Mouse (Mus musculus) adrenal gland, postnatal 14 days (tissue): ENCODE measurements around the gene Gnb4. TPM values are rescaled to one million over a fixed set of nuclear protein-coding genes. Genes with fewer than 3 reads are reported as not detected.

Experiments
- DNase-seq: peaks from one replicate; pipeline ENCODE4 v3.0.0; 2021; ENCODE audit warnings: mixed read lengths
- long read RNA-seq, 2 experiments: library from polyadenylated mRNA; stranded (forward); transcript quantifications; one replicate each; pipeline ENCODE4 v2.0.0; 2021
- total RNA-seq: library from RNA; stranded (reverse); gene quantifications from 2 replicates; pipeline ENCODE4 v1.2.3, GENCODE M21; 2021

Gnb4 gene
- 43.7 and 44.4 TPM in 2 replicates for total RNA-seq
- long read RNA-seq, experiment 1, full-length matches to known transcripts: 63 of 69 reads
- long read RNA-seq, experiment 1, partial matches to known transcripts: 1 of 69 reads
- long read RNA-seq, experiment 1, other reads (novel, unspliced or antisense): 5 of 69 reads
- long read RNA-seq, experiment 2, full-length matches to known transcripts: 45 of 48 reads
- long read RNA-seq, experiment 2, partial matches to known transcripts: 0 of 48 reads
- long read RNA-seq, experiment 2, other reads (novel, unspliced or antisense): 3 of 48 reads

DNA sequence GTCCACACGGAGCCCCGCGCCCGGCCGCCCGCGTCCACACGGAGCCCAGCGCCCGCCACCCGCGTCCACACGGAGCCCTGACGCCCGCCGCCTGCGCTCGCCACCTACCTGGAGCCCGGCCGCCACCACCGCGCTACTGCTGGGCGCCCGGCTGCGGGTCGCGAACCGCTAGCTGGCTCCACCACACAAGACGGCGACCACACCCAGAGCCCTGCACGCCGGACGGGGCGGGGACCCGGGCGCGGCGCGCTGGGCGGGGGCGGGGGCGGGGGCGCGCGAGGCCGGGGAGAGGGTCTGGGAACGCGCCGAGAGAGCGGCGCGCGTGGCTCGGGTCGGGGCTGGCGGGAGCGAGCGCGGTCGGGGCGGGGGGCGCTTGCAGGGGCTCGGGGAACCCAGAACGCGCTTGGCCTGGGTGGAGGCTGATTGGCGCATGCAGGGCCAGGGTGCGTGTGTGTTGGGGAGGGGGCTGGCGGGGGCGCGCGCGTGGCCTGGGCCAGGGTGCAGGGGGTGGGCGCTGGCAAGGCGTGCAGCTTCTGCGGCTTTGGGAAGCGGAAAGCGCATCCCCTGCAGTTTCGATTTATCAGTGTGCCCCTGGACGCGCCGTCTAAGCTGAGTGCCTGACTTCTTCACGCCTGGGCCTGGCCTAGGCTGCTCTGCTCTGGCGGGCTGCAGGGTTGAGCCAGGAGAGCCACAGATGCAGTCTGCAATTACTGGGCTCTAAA, at the start of gene Gnb4:
Gene Gnb4, minus strand, starts transcription at position 255 of the 722 bp plus-strand sequence.
- DNase-seq: peak; percentile 71

DNA sequence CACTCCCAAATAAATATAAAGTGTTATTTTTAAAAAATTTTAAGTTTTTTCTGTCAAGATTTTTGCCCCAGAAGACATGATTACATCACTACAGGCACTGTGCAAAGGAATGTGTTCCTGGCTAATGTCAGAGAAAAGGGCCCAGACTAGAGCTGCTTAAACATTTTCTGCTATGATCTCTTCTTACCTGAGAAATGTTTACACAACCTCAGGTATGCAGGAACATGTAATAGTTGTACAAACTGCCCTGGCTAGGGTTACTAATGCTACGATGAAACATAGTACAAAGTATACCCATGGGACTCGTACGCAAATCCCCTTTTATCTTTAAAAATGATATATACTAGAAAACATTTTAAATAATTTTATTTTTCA, 45.2 kb upstream of the Gnb4 start:
- no peak for DNase-seq

DNA sequence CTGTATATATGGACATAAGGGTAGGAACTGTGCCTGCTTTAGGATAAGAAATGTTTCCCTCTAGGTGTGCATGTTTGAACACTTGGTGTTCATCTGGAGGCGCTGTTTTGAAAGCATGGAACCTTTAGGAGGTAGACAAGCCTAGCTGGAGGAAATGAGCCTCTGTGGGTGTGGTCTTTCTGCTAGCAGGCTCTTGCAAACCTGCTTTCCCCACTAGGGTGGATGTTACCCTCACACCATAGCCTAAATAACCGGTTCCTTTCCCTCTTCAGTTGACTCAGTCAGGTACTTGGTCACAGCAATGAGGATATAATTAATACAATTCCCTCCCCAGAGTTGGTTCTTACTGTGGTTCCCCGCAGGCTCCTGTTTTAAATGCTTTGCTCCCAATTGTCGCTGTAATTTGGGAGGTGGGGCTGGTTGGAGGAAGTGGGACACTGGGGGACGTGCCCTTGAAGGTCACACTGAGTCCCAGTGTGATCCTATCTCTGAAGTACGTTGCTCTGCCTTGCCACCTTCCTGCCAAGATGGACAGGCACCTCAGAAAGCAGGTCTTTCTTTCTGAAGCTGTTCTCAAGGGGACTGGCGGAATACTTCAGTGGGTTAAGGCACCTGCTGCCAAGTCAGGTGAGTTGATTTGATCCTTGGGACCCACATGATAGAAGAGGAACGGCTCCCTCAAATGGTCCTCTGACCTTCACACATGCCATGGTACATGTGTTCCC, 44.6 kb upstream of the Gnb4 start:
- no peak for DNase-seq

GRCm38 (mm10) chr3:32660276-32660675, 43.9 kb upstream of the Gnb4 start:
- peak; percentile 45 for DNase-seq

DNA sequence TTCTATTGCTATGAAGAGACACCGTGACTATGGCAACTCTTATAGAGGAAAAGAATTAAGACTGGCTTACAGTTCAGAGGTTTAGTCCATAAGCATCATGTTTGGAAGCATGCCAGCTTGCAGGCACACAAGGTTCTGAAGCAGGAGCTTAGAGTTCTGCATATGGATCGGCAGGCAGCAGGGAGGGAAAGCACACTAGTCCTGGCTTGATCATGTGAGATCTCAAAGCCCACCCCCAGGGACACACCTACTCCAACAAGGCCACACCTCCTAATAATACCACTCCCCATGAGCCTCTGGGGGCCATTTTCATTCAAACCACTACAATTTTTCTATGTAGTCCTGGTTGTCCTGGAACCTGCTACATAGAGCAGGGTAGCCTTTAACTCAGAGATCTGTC, 43.1 kb upstream of the Gnb4 start:
- DNase-seq: no peak

- peak; percentile 48 for DNase-seq
These were observed 42.4 kb upstream of the Gnb4 start for GRCm38 (mm10) chr3:32658821-32659220.

- DNase-seq: no peak
These were observed 42.0 kb upstream of the Gnb4 start for GRCm38 (mm10) chr3:32658401-32658800.

DNA sequence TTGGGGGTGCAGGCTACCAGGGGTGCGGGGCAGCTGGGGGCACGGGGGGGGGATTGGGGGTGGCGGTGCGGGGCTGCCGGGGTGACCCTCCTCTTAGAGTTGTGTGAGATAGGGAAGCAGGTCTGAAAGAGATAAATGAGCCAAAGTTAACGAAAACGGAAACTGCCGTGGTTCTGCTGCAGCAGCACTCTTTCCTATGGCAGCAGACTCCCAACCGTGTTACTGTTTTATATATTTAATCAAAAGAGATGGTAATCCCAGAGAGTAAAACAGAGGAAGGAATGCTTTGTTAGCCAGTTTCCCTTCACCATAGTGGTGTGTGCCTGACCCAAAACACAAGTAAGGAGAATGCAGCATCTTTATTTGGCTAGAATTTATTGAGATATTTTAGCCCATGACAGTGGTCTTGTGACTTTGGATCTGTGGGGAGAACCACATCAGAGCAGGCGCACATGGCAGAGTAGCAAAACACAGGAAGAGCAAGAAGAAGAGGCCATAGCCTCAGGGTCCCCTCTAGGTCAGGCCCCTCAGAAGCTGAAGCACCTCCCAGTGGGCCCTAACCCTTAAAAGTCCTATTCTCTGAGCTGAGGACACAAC, 40.1 kb upstream of the Gnb4 start:
- DNase-seq: no peak

DNA sequence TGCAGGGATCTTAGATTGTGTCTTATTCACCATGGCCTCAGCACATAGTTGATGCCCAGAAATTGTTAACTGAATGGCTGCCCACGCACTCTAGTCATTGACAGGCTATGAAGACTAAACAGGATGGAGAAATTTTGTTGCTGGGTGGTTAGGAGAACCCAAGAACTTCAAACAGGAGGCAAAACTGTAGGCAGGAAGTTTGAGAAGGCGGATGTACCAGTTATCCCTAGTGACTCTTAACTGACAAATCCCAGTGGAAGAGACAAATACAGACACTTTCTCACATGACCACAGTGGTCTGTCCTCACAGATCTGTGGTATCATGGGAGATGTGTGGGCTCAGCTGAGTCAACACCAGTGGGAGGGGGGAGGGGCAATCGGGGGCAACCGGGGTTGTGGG, 39.6 kb upstream of the Gnb4 start:
- DNase-seq: no peak

DNA sequence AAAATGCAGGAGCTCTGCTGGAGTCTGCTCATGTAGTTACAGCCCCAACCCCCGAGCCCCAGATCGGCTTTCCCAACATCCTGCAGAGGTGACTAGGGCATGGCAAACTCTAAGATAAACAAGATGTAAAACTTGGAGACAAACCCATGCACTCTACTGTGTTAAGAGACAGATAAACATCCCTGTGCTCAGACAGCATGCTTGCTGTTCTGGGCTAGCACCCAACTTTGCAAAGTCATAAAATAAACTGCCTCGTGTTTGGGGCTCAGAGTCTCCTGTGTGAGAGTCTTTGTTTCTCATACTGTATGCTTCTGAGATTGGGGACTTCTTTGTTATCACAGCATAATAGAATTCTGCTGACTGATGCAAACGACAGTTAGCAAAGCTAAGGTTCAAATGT, 36.4 kb upstream of the Gnb4 start:
- no peak for DNase-seq

DNA sequence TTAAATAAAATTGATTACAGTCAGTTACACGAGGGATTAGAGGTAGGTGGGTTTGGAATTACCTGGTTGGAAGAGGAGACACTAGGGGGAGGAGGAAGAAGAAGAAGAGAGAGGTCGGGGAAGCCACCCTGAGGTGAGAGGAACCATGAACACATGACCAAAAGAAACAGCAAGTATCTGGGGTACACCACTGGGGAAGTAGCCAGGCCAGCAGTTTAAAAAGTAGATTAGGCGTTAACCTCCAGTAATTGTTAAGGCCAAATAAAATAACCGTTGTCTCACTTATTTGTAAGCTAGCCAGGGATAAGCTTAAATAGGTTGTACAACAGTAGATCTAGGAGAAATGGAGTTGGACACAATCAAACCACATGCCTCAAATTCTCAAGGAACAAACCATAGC, 32.9 kb upstream of the Gnb4 start:
- no peak for DNase-seq

DNA sequence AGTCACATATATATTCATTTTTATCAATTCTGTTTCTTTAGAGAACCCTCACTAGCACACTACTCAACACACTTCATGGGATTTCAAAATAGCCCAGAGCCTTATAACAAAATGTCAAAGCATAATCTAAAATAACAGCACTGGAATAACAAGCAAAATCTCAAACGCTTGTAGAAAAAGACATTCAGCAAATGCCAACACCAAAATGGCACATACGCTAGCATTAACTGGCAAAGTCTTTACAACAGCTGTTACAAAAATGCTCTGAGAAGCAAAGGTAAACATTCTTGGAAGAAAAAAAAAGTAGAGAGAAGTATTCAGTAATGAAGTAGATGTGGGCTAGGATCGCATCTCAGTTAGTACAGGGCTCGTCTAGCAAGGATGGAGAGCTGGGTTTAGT, 30.5 kb upstream of the Gnb4 start:
- no peak for DNase-seq

GRCm38 (mm10) chr3:32644751-32645150, 28.4 kb upstream of the Gnb4 start:
- no peak for DNase-seq

GRCm38 (mm10) chr3:32642116-32642515, 25.7 kb upstream of the Gnb4 start:
- DNase-seq: no peak

GRCm38 (mm10) chr3:32638240-32638639, 21.9 kb upstream of the Gnb4 start:
- DNase-seq: no peak

DNA sequence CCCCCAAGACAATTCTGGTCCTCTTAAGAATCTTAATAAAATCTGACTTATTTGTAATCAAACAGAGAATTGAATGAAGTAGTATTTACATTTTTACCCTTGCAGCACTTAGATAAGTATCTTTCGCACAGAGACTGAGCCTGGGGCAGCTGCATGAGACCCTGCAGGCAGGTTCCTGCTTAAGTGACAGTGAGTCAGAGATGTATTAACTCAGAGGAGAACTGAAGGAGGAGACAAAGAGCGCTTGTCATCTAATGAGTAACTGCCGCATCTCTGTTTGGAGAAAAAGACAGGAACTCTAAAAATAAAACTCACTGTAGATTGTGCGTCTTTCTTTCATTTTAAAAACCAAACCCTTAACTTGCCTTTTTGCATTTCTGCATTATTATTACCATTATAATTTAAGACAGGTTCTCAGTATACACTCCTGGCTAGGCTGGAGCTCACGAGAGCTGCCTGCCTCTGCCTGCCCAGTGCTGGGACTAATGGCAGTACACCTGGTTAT, 16.4 kb upstream of the Gnb4 start:
- DNase-seq: no peak

GRCm38 (mm10) chr3:32630210-32630609, 13.8 kb upstream of the Gnb4 start:
- no peak for DNase-seq

DNA sequence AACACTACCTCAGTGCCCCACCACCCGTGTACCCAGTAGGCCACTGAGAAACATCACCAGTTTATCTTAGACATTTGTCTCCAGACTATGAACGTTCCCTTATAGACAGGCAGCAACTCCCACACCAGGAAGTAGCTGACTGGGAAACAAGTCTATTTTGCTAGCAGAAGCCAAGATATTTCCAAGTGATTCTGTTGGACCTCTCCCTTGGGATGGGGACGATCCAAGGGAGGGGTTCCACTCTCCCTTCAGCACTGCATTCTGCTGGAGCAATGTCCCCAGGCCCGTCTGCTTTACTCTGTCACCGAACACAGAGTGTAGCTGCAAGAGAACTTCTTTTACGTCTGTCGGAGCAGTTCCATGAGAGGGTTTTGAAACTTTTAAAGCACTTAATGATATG, 11.8 kb upstream of the Gnb4 start:
- DNase-seq: no peak

DNA sequence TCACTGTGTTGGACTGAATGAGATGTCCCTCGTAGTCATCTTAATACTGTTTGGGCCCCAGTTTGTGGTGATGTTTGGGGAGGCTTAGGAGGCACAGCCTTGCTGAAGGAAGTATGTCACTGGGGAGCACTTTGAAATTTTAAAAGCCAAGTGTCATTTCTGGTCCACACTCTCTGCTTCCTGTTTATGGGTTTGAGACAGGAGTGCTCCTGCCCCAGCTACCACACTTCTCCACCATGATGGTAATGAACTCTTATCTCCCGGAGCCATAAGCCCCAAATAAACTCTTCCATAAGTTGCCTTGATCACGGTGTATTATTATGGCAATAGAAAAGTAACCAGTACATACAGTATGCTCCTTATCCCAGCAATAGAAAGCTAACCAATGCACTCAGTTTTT, 5.7 kb upstream of the Gnb4 start:
- DNase-seq: no peak

DNA sequence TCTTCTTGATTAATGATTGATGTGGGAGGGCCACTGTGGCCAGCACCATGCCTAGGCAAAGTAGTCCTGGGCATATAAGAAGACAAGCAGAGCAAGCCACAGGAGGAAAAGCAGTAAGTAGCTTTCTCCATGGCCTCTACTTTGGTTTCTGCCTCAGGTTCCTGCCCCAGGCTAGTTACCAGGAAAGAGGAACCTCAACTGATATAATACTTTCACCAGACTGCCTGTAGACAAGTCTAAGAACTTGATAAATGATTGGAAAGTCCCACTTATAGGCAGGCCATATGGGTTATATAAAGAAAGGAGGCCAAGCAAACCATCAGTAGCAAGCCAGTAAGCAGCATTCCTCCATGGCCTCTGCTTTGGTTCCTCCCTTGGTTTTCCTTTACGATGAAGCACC, 5.3 kb upstream of the Gnb4 start:
- DNase-seq: no peak

GRCm38 (mm10) chr3:32617053-32617642, 763 bp upstream of the Gnb4 start:
- no peak for DNase-seq

DNA sequence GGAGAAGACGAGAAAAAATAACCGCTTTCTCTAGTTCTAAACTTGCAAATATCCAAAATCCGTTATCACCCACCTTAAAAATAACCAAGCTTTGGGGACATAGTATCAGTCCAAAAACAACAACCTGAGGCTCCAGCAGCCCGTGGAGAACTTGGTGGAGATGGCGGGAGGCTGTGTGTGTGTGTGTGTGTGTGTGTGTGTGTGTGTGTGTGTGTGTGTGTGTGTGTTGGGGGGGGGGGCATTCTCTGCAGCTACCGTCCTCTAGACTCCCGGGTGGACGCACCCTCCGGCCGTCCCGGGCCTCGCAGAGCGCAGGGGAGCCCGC, 417 bp downstream of the Gnb4 start:
- no peak for DNase-seq

DNA sequence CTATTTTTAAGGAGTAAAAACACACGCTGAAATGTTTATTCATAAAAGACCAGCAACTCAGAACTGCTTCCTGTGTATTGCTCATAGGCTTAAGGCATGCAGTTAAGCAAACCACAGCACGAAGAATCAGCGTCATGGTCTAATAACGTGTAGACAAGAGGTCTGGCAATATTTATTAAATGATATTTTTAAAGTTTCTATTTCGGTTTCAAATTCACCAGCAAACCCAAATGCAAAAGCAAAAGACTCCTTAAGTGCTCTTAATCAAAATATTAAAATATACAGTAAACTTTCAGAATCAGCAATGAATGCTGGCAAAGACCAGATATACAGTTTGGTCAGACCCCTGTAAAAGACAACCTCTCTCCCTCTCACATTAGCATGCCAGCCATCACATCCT, 1.0 kb downstream of the Gnb4 start:
- no peak for DNase-seq
